Mouse (Mus musculus): ENCODE measurements around the gene Nap1l1.

GRCm38 (mm10) chr10:111471166-111471565 is 1.9 kb upstream of the Nap1l1 start:
- TF ChIP-seq CTCF (IDR thresholded peaks at IDR 0.05; ENCODE audit: low read depth, low read length) (no peak), POLR2A (IDR thresholded peaks at IDR 0.05; ENCODE audit: borderline replicate concordance, low read depth, low read length) (no peak)
